Mouse (Mus musculus) macrophage (primary cell): ENCODE results near the gene Selenon. TPM values are rescaled to one million over a fixed set of nuclear protein-coding genes. Genes with fewer than 3 reads are reported as not detected.

Source experiments
- H3K27ac ChIP-seq: fragments of 350-480 bp; formaldehyde crosslinking; 2 replicates; pipeline ENCODE4 v1.9.0; 2021
- H3K36me3 ChIP-seq: fragments of 350-480 bp; formaldehyde crosslinking; 2 replicates; pipeline ENCODE4 v1.9.0; 2021; ENCODE audit errors: inconsistent target
- H3K4me3 ChIP-seq: fragments of 350-480 bp; formaldehyde crosslinking; 2 replicates; pipeline ENCODE4 v1.9.0; 2021; ENCODE audit errors: inconsistent target
- H3K79me2 ChIP-seq: fragments of 350-480 bp; formaldehyde crosslinking; 2 replicates; pipeline ENCODE4 v1.9.0; 2021; ENCODE audit errors: inconsistent target
- WGBS: methylation state at CpG from one replicate; pipeline ENCODE4 v1.1.7; 2026; ENCODE audit warnings: inconsistent platforms; ENCODE audit not compliant: missing documents; 5-methylcytosine and 5-hydroxymethylcytosine counted together
- polyA plus RNA-seq: library from polyadenylated mRNA; stranded (reverse); fragments of 250-400 nt; gene quantifications from 3 replicates; pipeline ENCODE4 v1.2.4, GENCODE M21; 2018; ENCODE audit warnings: inconsistent platforms

Selenon gene
- polyA plus RNA-seq, 1 experiment from 2014 or later = 42.5 TPM

- H3K27ac ChIP-seq = peak overlapping the region; percentile 97
- H3K36me3 ChIP-seq = peaks cover 42% of the 10 kb centered on the region
- H3K79me2 ChIP-seq = peaks cover 38% of the 10 kb centered on the region; the same call in 1 of the 2 replicates
- no peak overlapping the region for H3K4me3 ChIP-seq
- 33% methylated on average over 1 of the region's 1 CpGs for WGBS
Observed at GRCm38 (mm10) chr4:134586631-134587030, 34.7 kb upstream of the Selenon start.

- WGBS = 30% methylated on average over 7 of the region's 7 CpGs
- H3K27ac ChIP-seq = peak overlapping the region; percentile 97
- peaks cover 33% of the 10 kb centered on the region; the same call in 1 of the 2 replicates for H3K79me2 ChIP-seq
- no peak overlapping the region for H3K4me3 ChIP-seq
- peaks cover 42% of the 10 kb centered on the region for H3K36me3 ChIP-seq
Observed at GRCm38 (mm10) chr4:134586126-134586525, 34.2 kb upstream of the Selenon start.

DNA sequence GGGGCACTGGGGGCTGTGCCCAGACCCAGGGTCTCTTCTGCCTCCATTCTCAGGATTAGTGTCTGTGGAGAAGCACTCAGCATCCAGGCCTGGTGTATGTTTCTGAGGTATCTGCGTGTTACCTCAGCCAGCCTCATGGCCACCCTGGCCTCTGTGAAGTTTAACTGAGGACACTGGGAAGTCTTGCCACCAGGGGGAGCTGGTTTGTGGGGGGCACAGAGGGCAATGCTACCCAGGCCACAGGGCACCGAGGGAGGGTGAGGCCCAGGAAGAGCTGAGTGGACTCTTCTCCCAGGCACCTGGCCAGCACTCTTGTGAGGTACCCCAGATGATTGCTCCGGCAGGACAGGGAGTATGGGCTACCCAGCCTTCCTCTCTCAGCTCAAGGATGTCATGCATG, 31.5 kb upstream of the Selenon start:
- Histone ChIP-seq H3K27ac (no peak overlapping the region), H3K79me2 (peaks cover 26% of the 10 kb centered on the region; the same call in 1 of the 2 replicates), H3K36me3 (peaks cover 50% of the 10 kb centered on the region; the same call in 1 of the 2 replicates), H3K4me3 (no peak overlapping the region)
- WGBS = 56% methylated on average over 3 of the region's 3 CpGs

DNA sequence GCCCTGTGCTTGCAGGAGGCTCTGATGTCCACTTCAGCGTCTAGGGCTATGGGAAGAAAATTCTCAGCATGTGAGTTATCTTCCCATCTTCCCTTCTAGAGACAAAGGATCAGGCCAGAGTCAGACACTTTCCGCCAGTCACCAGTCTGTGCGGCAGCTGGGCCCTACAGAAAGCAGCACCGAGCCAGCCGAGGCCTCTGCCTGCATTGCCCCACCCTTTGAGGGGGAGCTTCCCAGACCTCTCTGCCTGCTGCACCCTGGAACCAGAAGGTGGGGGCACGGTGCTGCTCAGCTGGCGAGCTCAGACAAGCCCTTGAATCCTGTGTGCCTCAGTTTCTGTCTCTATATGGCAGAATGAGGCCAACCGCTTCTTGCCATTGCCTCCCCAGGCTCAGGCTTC, 29.4 kb upstream of the Selenon start:
- H3K4me3 ChIP-seq = no peak overlapping the region
- no peak overlapping the region for H3K27ac ChIP-seq
- H3K79me2 ChIP-seq = peaks cover 11% of the 10 kb centered on the region; the same call in 1 of the 2 replicates
- H3K36me3 ChIP-seq = peaks cover 65% of the 10 kb centered on the region
- 91% methylated on average over 8 of the region's 8 CpGs for WGBS

GRCm38 (mm10) chr4:134580351-134581148, 28.6 kb upstream of the Selenon start:
- Histone ChIP-seq H3K27ac (no peak overlapping the region), H3K36me3 (peaks cover 73% of the 10 kb centered on the region), H3K4me3 (no peak overlapping the region), H3K79me2 (peaks cover 8% of the 10 kb centered on the region; the same call in 1 of the 2 replicates)
- WGBS = 90% methylated on average over 15 of the region's 15 CpGs

GRCm38 (mm10) chr4:134579620-134580019, 27.7 kb upstream of the Selenon start:
- H3K79me2 ChIP-seq = no peaks in the 10 kb centered on the region; the same call in 1 of the 2 replicates
- 90% methylated on average over 3 of the region's 5 CpGs for WGBS
- no peak overlapping the region for H3K4me3 ChIP-seq
- H3K36me3 ChIP-seq = peaks cover 83% of the 10 kb centered on the region
- H3K27ac ChIP-seq = no peak overlapping the region

DNA sequence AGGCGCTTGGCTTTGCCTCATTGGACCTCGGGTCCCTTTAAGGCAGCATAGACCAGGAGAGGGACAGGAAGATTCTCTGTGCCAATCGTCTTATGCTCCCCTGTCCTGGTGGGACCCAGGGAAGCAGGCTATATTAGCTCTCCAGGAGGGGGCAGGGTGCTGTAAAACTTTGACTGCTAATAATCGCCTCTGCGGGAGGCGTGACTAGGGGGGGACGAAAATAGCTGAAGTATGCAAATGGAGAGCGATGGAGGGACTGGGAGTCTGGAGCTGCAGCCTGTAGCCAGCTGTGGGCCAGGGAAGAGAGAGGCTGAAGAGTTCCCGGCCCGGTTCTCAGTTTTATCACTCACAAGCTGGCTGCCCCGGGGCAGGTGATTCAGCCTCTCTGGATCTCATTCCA, 27.2 kb upstream of the Selenon start:
- WGBS = 73% methylated on average over 9 of the region's 11 CpGs

GRCm38 (mm10) chr4:134578407-134578806, 26.4 kb upstream of the Selenon start:
- H3K79me2 ChIP-seq = no peaks in the 10 kb centered on the region
- H3K27ac ChIP-seq = no peak overlapping the region
- peaks cover 86% of the 10 kb centered on the region for H3K36me3 ChIP-seq
- 78% methylated on average over 5 of the region's 5 CpGs for WGBS
- no peak overlapping the region for H3K4me3 ChIP-seq

More for the DNA sequence above, 27.2 kb upstream of the Selenon start:
- H3K4me3 ChIP-seq = no peak overlapping the region
- peaks cover 87% of the 10 kb centered on the region for H3K36me3 ChIP-seq
- H3K79me2 ChIP-seq = no peaks in the 10 kb centered on the region; the same call in 1 of the 2 replicates
- no peak overlapping the region for H3K27ac ChIP-seq

GRCm38 (mm10) chr4:134577281-134577680, 25.3 kb upstream of the Selenon start:
- no peak overlapping the region for H3K27ac ChIP-seq
- 94% methylated on average over 2 of the region's 2 CpGs for WGBS
- H3K79me2 ChIP-seq = no peaks in the 10 kb centered on the region
- H3K4me3 ChIP-seq = no peak overlapping the region
- peaks cover 90% of the 10 kb centered on the region for H3K36me3 ChIP-seq

- WGBS = 94% methylated on average over 11 of the region's 11 CpGs
- Histone ChIP-seq H3K79me2 (no peaks in the 10 kb centered on the region), H3K27ac (no peak overlapping the region), H3K36me3 (peaks cover 92% of the 10 kb centered on the region), H3K4me3 (no peak overlapping the region)
Observed at GRCm38 (mm10) chr4:134575486-134575885, 23.5 kb upstream of the Selenon start.

DNA sequence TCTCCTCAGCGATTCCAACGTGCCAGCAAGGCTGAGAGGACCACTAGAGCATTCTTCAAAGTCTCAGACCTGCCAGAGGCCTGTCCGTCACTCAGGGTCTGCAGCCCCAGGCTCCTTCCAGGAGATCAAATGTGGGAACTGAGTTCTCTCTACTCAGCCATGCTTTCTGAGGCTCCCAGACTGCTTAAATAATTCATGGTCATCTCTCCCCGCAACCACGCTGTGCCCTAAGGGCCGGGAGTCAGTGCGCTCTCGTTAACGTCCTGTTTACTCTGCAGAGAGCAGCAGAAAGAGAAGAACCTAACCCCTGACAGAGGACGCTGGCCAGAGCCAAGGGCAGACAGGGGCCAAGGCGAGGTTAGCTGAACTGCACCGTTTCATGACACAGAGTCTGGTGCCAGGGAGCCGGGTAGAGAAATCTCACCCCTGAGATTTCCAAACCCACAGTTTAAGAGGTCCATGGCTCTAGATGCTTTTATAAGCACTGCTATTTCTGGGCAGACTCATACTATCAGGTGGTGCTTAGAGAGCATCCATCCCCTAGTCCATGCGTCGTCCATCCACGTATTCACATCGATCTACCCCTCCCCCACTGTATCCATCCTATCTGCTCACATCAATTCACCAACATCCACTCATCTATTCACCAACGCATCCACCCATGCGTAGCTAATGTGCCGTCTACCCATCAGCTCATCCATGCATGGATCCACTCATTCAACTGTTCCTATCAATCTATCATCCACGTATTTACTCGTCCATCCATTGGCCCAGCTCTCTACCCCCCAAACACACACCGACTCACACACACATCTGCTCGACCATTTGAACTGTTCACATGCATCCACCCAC, 20.7 kb upstream of the Selenon start:
- Histone ChIP-seq H3K36me3 (peaks cover 90% of the 10 kb centered on the region), H3K27ac (no peak overlapping the region), H3K79me2 (no peaks in the 10 kb centered on the region), H3K4me3 (no peak overlapping the region)
- WGBS = 92% methylated on average over 24 of the region's 24 CpGs

GRCm38 (mm10) chr4:134570704-134571451, 18.9 kb upstream of the Selenon start:
- 97% methylated on average over 13 of the region's 14 CpGs for WGBS
- Histone ChIP-seq H3K4me3 (no peak overlapping the region), H3K36me3 (peaks cover 91% of the 10 kb centered on the region), H3K79me2 (no peaks in the 10 kb centered on the region), H3K27ac (no peak overlapping the region)

- Histone ChIP-seq H3K27ac (no peak overlapping the region), H3K4me3 (no peak overlapping the region), H3K79me2 (no peaks in the 10 kb centered on the region), H3K36me3 (peaks cover 91% of the 10 kb centered on the region)
- WGBS = 95% methylated on average over 7 of the region's 8 CpGs
Observed at GRCm38 (mm10) chr4:134569831-134570230, 17.9 kb upstream of the Selenon start.

DNA sequence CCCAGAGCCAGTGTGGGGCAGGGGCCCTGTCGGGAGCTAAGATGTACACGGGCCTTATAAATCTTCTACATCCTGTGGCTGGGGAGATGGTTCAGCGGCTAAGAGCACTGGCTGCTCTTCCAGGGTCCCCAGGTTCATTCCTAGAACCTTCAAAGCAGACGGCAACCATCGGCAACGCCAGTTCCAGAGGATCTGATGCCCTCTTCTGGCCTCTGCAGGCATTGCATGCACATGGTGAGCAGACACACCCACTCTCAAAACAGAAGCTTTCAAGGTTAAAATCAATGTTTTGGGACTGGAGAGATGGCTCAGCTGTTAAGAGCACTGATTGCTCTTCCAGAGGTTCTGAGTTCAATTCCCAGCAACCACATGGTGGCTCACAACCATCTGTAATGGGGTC, 17.2 kb upstream of the Selenon start:
- Histone ChIP-seq H3K36me3 (peaks cover 91% of the 10 kb centered on the region), H3K4me3 (no peak overlapping the region), H3K27ac (no peak overlapping the region), H3K79me2 (no peaks in the 10 kb centered on the region)
- WGBS = 98% methylated on average over 6 of the region's 6 CpGs
